Mouse (Mus musculus) urinary bladder, postnatal 4 days (tissue): ENCODE data around the gene Foxi2.

ENCODE experiments used
- DNase-seq, 2 experiments: peaks; one replicate each; pipeline ENCODE4 v3.0.0; 2021 to 2022; ENCODE audit warnings: low spot score in 2 of 2

The Foxi2 gene

GRCm38 (mm10) chr7:135410237-135410965, at the start of gene Foxi2:
Gene Foxi2 (plus strand): TSS chr7:135410308.
- DNase-seq, result no peak

GRCm38 (mm10) chr7:135364606-135365005, 45.5 kb upstream of the Foxi2 start:
- DNase-seq, result no peak

- no peak for DNase-seq
Observed at GRCm38 (mm10) chr7:135376048-135376447, 34.1 kb upstream of the Foxi2 start.

- no peak for DNase-seq
Observed at GRCm38 (mm10) chr7:135376932-135377331, 33.2 kb upstream of the Foxi2 start.

GRCm38 (mm10) chr7:135378331-135378730, 31.8 kb upstream of the Foxi2 start:
- no peak for DNase-seq

GRCm38 (mm10) chr7:135389039-135389438, 21.1 kb upstream of the Foxi2 start:
- no peak for DNase-seq

GRCm38 (mm10) chr7:135392949-135393542, 17.1 kb upstream of the Foxi2 start:
- DNase-seq, result no peak

- no peak for DNase-seq
Observed at GRCm38 (mm10) chr7:135394436-135394835, 15.7 kb upstream of the Foxi2 start.

GRCm38 (mm10) chr7:135395242-135395641, 14.9 kb upstream of the Foxi2 start:
- DNase-seq, result no peak

GRCm38 (mm10) chr7:135397096-135397495, 13.0 kb upstream of the Foxi2 start:
- no peak for DNase-seq

GRCm38 (mm10) chr7:135397874-135398273, 12.2 kb upstream of the Foxi2 start:
- DNase-seq, result no peak

GRCm38 (mm10) chr7:135403416-135403815, 6.7 kb upstream of the Foxi2 start:
- peak in 1 of 2 experiments; percentile 72 for DNase-seq

- DNase-seq, result no peak
Observed at GRCm38 (mm10) chr7:135406761-135407160, 3.3 kb upstream of the Foxi2 start.

GRCm38 (mm10) chr7:135408501-135408900, 1.6 kb upstream of the Foxi2 start:
- DNase-seq, result no peak

- DNase-seq, result no peak
Observed at GRCm38 (mm10) chr7:135412357-135412756, 2.2 kb downstream of the Foxi2 start.

- DNase-seq, result no peak
Observed at GRCm38 (mm10) chr7:135428840-135429239, 18.7 kb downstream of the Foxi2 start.

GRCm38 (mm10) chr7:135430903-135431302, 20.8 kb downstream of the Foxi2 start:
- no peak for DNase-seq

GRCm38 (mm10) chr7:135443903-135444302, 33.8 kb downstream of the Foxi2 start:
- no peak for DNase-seq

- no peak for DNase-seq
Observed at GRCm38 (mm10) chr7:135451340-135451739, 41.2 kb downstream of the Foxi2 start.

- no peak for DNase-seq
Observed at GRCm38 (mm10) chr7:135452366-135452765, 42.3 kb downstream of the Foxi2 start.

GRCm38 (mm10) chr7:135453690-135454089, 43.6 kb downstream of the Foxi2 start:
- peak in 1 of 2 experiments; percentile 56 for DNase-seq
